Mouse (Mus musculus): ENCODE results near the gene Drd2. TPM values are rescaled to one million over a fixed set of nuclear protein-coding genes. Genes with fewer than 3 reads are reported as not detected.

The Drd2 gene
- polyA plus RNA-seq, 1 experiment from 2014 or later = 0.24 TPM

DNA sequence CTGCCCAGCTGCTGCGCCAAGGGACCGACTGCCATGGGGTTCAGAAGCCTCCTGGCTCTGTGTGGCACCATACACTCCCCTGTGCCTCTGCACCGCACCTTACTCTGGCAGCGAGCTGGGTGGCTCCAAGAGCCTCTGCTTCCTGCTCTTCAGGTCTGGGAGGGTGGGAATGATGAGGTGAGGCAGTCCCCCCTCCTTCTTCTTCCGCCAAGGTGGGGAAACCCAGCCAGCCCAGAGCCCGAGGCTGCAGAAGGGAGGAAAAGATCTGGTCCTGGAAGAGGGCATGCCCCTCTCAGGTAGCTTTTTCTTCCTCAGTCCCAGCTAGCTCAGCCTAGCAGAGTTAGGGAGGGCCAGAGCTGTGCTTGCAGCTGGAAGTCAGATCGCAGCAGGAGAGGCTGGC is 86.5 kb downstream of the Drd2 start, which contains the start of gene Ankk1:
TSS of gene Ankk1 (minus strand) at position 101 of the 400 bp plus-strand sequence.
- WGBS = 73% methylated on average over 7 of the region's 7 CpGs
- DNase-seq (ENCODE audit: low spot score) = no peak

DNA sequence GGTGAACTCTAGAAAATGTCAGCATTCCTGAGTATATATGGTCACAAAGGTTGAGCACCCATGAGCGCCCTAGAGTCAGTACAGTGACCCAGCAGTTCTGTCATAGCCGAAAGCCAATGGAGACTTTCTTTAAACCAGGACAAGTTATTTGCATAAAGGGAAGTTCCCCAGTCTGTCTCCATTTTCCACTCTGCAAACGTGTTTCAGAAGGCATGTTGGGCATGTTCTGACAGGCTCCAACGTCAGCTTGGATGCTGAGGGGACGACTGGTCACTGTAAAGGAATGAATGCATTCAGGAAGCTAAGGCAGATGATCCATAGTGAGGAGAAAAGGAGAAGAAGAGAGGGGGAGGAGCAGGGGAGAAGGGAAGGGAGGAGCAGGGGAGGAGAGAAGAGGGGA is 87.1 kb downstream of the Drd2 start:
- 54% methylated on average over 5 of the region's 5 CpGs for WGBS
- Histone ChIP-seq H3K27me3 (replicated peaks; ENCODE audit: insufficient read depth, low read length) (no peaks in the 10 kb centered on the region), H3K9ac (replicated peaks; ENCODE audit: low read depth) (no peak overlapping the region), H3K4me3 (ENCODE audit: low read depth, low read length) (no peak overlapping the region), H3K4me1 (ENCODE audit: insufficient read depth, low read depth, low read length) (no peaks in the 10 kb centered on the region), H3K27ac (ENCODE audit: low read length) (no peak overlapping the region), H3K4me2 (replicated peaks; ENCODE audit: low read depth, low read length) (no peak overlapping the region), H3K9me3 (ENCODE audit: low read length) (no peaks in the 10 kb centered on the region), H3K36me3 (ENCODE audit: insufficient read depth, low read length) (no peaks in the 10 kb centered on the region)
- DNase-seq (ENCODE audit: low spot score) (no peak), ATAC-seq (no peak)
- TF ChIP-seq CTCF (IDR thresholded peaks at IDR 0.05) = no peak

More for the DNA sequence above, 86.5 kb downstream of the Drd2 start, which contains the start of gene Ankk1:
- no peaks in the 10 kb centered on the region for H3K9me3 ChIP-seq (ENCODE audit: low read length)
- no peak within 1 kb of the TSS for H3K4me3 ChIP-seq (ENCODE audit: low read depth, low read length)
- no peak for ATAC-seq
- no peaks in the 10 kb centered on the region for H3K4me1 ChIP-seq (ENCODE audit: insufficient read depth, low read depth, low read length)
- no peaks in the 10 kb centered on the region for H3K36me3 ChIP-seq (ENCODE audit: insufficient read depth, low read length)
- H3K9ac ChIP-seq (replicated peaks; ENCODE audit: low read depth) = no peak within 1 kb of the TSS
- no peak within 1 kb of the TSS for H3K27ac ChIP-seq (ENCODE audit: low read length)
- H3K27me3 ChIP-seq (replicated peaks; ENCODE audit: insufficient read depth, low read length) = no peaks in the 10 kb centered on the region
- no peak within 1 kb of the TSS for H3K4me2 ChIP-seq (replicated peaks; ENCODE audit: low read depth, low read length)
- no peak for TF ChIP-seq EP300 (IDR thresholded peaks at IDR 0.05)
- TF ChIP-seq CTCF (IDR thresholded peaks at IDR 0.05) = no peak

DNA sequence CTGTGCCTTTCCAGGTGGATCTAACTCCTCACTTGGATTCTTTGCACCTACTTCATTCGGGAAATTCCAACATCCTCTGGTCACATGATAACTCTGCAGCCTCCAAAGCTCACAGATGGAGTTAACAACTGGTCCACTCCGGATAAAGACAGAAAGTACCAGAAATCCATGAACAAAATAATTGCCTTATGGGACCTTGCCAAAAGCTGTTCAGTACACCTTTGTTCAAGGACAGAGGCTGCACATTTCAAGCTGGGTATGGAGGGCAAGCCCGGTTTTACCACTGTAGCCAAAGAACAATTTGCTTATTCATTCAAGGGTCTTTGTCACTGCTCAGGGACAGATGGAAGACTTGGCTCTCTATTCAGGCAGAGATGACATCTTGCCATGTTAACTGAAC is 102.2 kb downstream of the Drd2 start:
- Histone ChIP-seq H3K9ac (replicated peaks; ENCODE audit: low read depth) (no peak overlapping the region), H3K27ac (ENCODE audit: low read length) (no peak overlapping the region), H3K4me1 (ENCODE audit: insufficient read depth, low read depth, low read length) (no peaks in the 10 kb centered on the region), H3K4me3 (ENCODE audit: low read depth, low read length) (no peak overlapping the region), H3K36me3 (ENCODE audit: insufficient read depth, low read length) (no peaks in the 10 kb centered on the region), H3K27me3 (replicated peaks; ENCODE audit: insufficient read depth, low read length) (no peaks in the 10 kb centered on the region), H3K9me3 (ENCODE audit: low read length) (no peaks in the 10 kb centered on the region), H3K4me2 (replicated peaks; ENCODE audit: low read depth, low read length) (no peak overlapping the region)
- DNase-seq (ENCODE audit: low spot score) = no peak
- 71% methylated on average over 3 of the region's 3 CpGs for WGBS
- no peak for ATAC-seq
- TF ChIP-seq EP300 (IDR thresholded peaks at IDR 0.05) (no peak), CTCF (IDR thresholded peaks at IDR 0.05) (no peak)

DNA sequence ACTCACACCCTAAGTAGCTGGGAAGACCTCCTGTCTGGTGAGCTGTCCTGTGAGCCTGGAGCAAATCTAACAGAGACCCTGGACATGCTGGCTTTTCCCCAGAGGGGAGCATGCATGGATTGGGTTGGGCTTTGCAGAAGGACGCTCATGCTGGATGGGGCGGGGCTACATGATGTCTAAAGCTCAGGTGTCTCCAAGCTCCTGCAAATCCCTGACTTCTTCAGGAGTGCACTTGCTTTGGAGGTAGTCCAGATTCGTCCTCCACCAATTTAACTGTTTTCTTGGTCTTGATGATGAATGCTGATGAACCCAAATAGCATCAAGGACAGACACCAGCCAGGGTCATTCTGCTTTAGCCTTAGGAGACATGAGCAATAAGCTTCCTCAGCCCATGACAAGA is 110.1 kb downstream of the Drd2 start:
- 68% methylated on average over 3 of the region's 3 CpGs for WGBS
- Histone ChIP-seq H3K4me1 (ENCODE audit: insufficient read depth, low read depth, low read length) (no peaks in the 10 kb centered on the region), H3K36me3 (ENCODE audit: insufficient read depth, low read length) (no peaks in the 10 kb centered on the region), H3K9ac (replicated peaks; ENCODE audit: low read depth) (no peak overlapping the region), H3K27ac (ENCODE audit: low read length) (no peak overlapping the region), H3K27me3 (replicated peaks; ENCODE audit: insufficient read depth, low read length) (no peaks in the 10 kb centered on the region), H3K9me3 (ENCODE audit: low read length) (no peaks in the 10 kb centered on the region), H3K4me3 (ENCODE audit: low read depth, low read length) (no peak overlapping the region), H3K4me2 (replicated peaks; ENCODE audit: low read depth, low read length) (no peak overlapping the region)
- DNase-seq (ENCODE audit: low spot score) = no peak
- no peak for TF ChIP-seq EP300 (IDR thresholded peaks at IDR 0.05)
- no peak for TF ChIP-seq CTCF (IDR thresholded peaks at IDR 0.05)
- ATAC-seq = no peak

GRCm38 (mm10) chr9:49452396-49452795 is 112.0 kb downstream of the Drd2 start:
- no peak for ATAC-seq

DNA sequence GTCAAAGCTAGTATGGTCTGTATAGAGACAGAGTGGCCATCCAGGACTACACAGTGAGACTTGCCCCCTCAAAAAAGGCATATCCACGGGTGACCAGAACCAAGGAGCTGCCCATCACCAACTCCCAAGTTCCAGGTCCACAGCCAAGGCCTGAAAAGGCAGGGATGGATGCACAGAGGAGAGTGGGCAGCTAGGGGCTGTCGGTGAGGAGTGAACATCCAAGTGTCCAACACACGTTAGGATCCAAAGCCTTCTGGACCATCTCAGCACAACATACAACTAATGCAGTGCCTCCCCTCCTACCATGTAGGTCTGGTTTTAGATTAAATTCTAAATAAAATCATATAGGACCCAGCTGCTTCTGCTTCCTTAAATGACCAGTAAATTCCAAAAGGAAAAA is 115.7 kb downstream of the Drd2 start:
- Histone ChIP-seq H3K27ac (ENCODE audit: low read length) (no peak overlapping the region), H3K4me2 (replicated peaks; ENCODE audit: low read depth, low read length) (no peak overlapping the region), H3K36me3 (ENCODE audit: insufficient read depth, low read length) (no peaks in the 10 kb centered on the region), H3K27me3 (replicated peaks; ENCODE audit: insufficient read depth, low read length) (no peaks in the 10 kb centered on the region), H3K9me3 (ENCODE audit: low read length) (no peaks in the 10 kb centered on the region), H3K4me3 (ENCODE audit: low read depth, low read length) (no peak overlapping the region), H3K9ac (replicated peaks; ENCODE audit: low read depth) (no peak overlapping the region), H3K4me1 (ENCODE audit: insufficient read depth, low read depth, low read length) (no peaks in the 10 kb centered on the region)
- TF ChIP-seq EP300 (IDR thresholded peaks at IDR 0.05) = no peak
- no peak for TF ChIP-seq CTCF (IDR thresholded peaks at IDR 0.05)
- DNase-seq (ENCODE audit: low spot score) = no peak
- ATAC-seq = no peak
- WGBS = 88% methylated on average over 3 of the region's 3 CpGs

More at GRCm38 (mm10) chr9:49452396-49452795, 112.0 kb downstream of the Drd2 start:
- Histone ChIP-seq H3K27ac (ENCODE audit: low read length) (no peak overlapping the region), H3K4me3 (ENCODE audit: low read depth, low read length) (no peak overlapping the region), H3K27me3 (replicated peaks; ENCODE audit: insufficient read depth, low read length) (no peaks in the 10 kb centered on the region), H3K4me2 (replicated peaks; ENCODE audit: low read depth, low read length) (no peak overlapping the region), H3K9ac (replicated peaks; ENCODE audit: low read depth) (no peak overlapping the region), H3K36me3 (ENCODE audit: insufficient read depth, low read length) (no peaks in the 10 kb centered on the region), H3K4me1 (ENCODE audit: insufficient read depth, low read depth, low read length) (no peaks in the 10 kb centered on the region), H3K9me3 (ENCODE audit: low read length) (no peaks in the 10 kb centered on the region)
- TF ChIP-seq CTCF (IDR thresholded peaks at IDR 0.05) (no peak), EP300 (IDR thresholded peaks at IDR 0.05) (no peak)
- 88% methylated on average over 1 of the region's 1 CpGs for WGBS
- DNase-seq (ENCODE audit: low spot score) = no peak

Other genes starting within 250 kb of the Drd2 start
- not detected in 2 replicates for gene Gm4894, start 90.1 kb upstream of the Drd2 start, polyA plus RNA-seq (2015; fragmentation: Nextera tagmentation; extraction: Ambion mirVana)
- gene Ankk1, start 86.4 kb downstream of the Drd2 start, polyA plus RNA-seq (2015; fragmentation: Nextera tagmentation; extraction: Ambion mirVana) = 0.11 TPM in 1 of 2 replicates, not detected in the other
- gene Ttc12, start 145.6 kb downstream of the Drd2 start, polyA plus RNA-seq (2015; fragmentation: Nextera tagmentation; extraction: Ambion mirVana) = 3.5 and 4.0 TPM in 2 replicates

All from lung, postnatal 0 days (tissue).